Mouse (Mus musculus) heart, embryonic 14.5 days (tissue): Measurements from ENCODE around the gene Hoxc10. TPM values are rescaled to one million over a fixed set of nuclear protein-coding genes. Genes with fewer than 3 reads are reported as not detected.

Experiments used
- ATAC-seq: fragments of 200-750 bp; cut with Nextera tagmentation; 2 replicates; pipeline ENCODE4 v1.8.0; 2017; ENCODE audit warnings: low read depth, moderate TSS enrichment; ENCODE audit not compliant: insufficient number of reproducible peaks, insufficient read depth, low FRiP score
- H3K27ac ChIP-seq, 2 experiments: fragments of 200-500 bp in 1 of 2; fragments of 300-500 bp in 1 of 2; sonication (generic) in 1 of 2; replicated peaks in 1 of 2; 2 replicates each; pipeline ENCODE4 v1.5.1; 2012 to 2014; ENCODE audit warnings: low read depth in 2 of 2, low read length in 2 of 2, control low read depth in 1 of 2, mild to moderate bottlenecking in 1 of 2, mixed read lengths in 1 of 2; ENCODE audit not compliant: control insufficient read depth in 1 of 2, insufficient read depth in 1 of 2
- H3K27me3 ChIP-seq: fragments of 300-500 bp; sonication (generic); 2 replicates; pipeline ENCODE4 v1.6.1; 2014; ENCODE audit warnings: mild to moderate bottlenecking, low read length, control low read depth; ENCODE audit not compliant: control insufficient read depth, insufficient read depth
- H3K36me3 ChIP-seq: fragments of 300-500 bp; sonication (generic); 2 replicates; pipeline ENCODE4 v1.6.1; 2014; ENCODE audit warnings: mild to moderate bottlenecking, control low read depth, low read length, mixed read lengths; ENCODE audit not compliant: control insufficient read depth, insufficient read depth
- H3K4me1 ChIP-seq, 2 experiments: fragments of 200-500 bp in 1 of 2; fragments of 300-500 bp in 1 of 2; sonication (generic) in 1 of 2; 2 replicates each; pipeline ENCODE4 v1.6.1; 2012 to 2014; ENCODE audit warnings: low read length in 2 of 2, control low read depth in 1 of 2, mixed read lengths in 1 of 2; ENCODE audit not compliant: control insufficient read depth in 2 of 2, insufficient read depth in 2 of 2
- H3K4me2 ChIP-seq: fragments of 300-500 bp; sonication (generic); 2 replicates; pipeline ENCODE4 v1.6.1; 2014; ENCODE audit warnings: mild to moderate bottlenecking, low read length
- H3K4me3 ChIP-seq, 2 experiments: fragments of 200-500 bp in 1 of 2; fragments of 300-500 bp in 1 of 2; sonication (generic) in 1 of 2; 2 replicates each; pipeline ENCODE4 v1.5.1; 2012 to 2014; ENCODE audit warnings: low read length in 2 of 2, mild to moderate bottlenecking in 2 of 2, control low read depth in 1 of 2, low read depth in 1 of 2, moderate library complexity in 1 of 2; ENCODE audit not compliant: control insufficient read depth in 1 of 2, insufficient read depth in 1 of 2
- H3K9ac ChIP-seq: fragments of 300-500 bp; sonication (generic); 2 replicates; pipeline ENCODE4 v1.6.1; 2014; ENCODE audit warnings: mild to moderate bottlenecking, low read length
- H3K9me3 ChIP-seq: fragments of 300-500 bp; sonication (generic); 2 replicates; pipeline ENCODE4 v1.6.1; 2016; ENCODE audit warnings: low read length, control low read depth; ENCODE audit not compliant: control insufficient read depth
- WGBS: fragments of 180-500 bp; shearing (Covaris S2); extraction: QIAGEN DNeasy Blood & Tissue Kit; methylation state at CpG from one replicate; pipeline ENCODE4 v1.1.7; 2014; 5-methylcytosine and 5-hydroxymethylcytosine counted together
- polyA plus RNA-seq: library from polyadenylated mRNA; unstranded; fragments of >200 nt; fragmentation: Nextera tagmentation; extraction: Ambion mirVana; gene quantifications from 2 replicates; pipeline ENCODE4 v1.2.1, GENCODE M21; 2014

The Hoxc10 gene
- polyA plus RNA-seq, 1 experiment from 2014 or later = not detected

- Histone ChIP-seq H3K36me3 (no peaks in the 10 kb centered on the region), H3K9me3 (no peaks in the 10 kb centered on the region), H3K4me2 (no peak overlapping the region), H3K27ac (no peak overlapping the region), H3K4me1 (no peaks in the 10 kb centered on the region; a peak in 1 of 4 replicates), H3K4me3 (no peak overlapping the region), H3K27me3 (peaks cover 100% of the 10 kb centered on the region), H3K9ac (no peak overlapping the region)
- WGBS = 4% methylated on average over 7 of the region's 7 CpGs
- no peak for ATAC-seq
These were observed 8.4 kb downstream of the Hoxc10 start for GRCm38 (mm10) chr15:102975034-102975433.

GRCm38 (mm10) chr15:102975688-102976111, 9.1 kb downstream of the Hoxc10 start:
- H3K4me1 ChIP-seq = no peaks in the 10 kb centered on the region; a peak in 1 of 4 replicates
- no peak overlapping the region for H3K4me3 ChIP-seq
- H3K36me3 ChIP-seq = no peaks in the 10 kb centered on the region
- H3K27me3 ChIP-seq = peaks cover 100% of the 10 kb centered on the region
- no peak overlapping the region for H3K9ac ChIP-seq
- no peaks in the 10 kb centered on the region for H3K9me3 ChIP-seq
- 2% methylated on average over 21 of the region's 21 CpGs for WGBS
- ATAC-seq = no peak
- no peak overlapping the region for H3K4me2 ChIP-seq
- H3K27ac ChIP-seq = no peak overlapping the region

GRCm38 (mm10) chr15:102976171-102976570, 9.6 kb downstream of the Hoxc10 start, which contains the start of gene Hoxc9:
Gene Hoxc9, plus strand, starts transcription at chr15:102976439.
- Histone ChIP-seq H3K4me1 (peaks cover 0 to under 1% of the 10 kb centered on the region in 2 experiments; a peak in 1 of 4 replicates), H3K27me3 (peaks cover 100% of the 10 kb centered on the region), H3K9me3 (no peaks in the 10 kb centered on the region), H3K36me3 (no peaks in the 10 kb centered on the region), H3K4me3 (peak within 1 kb of the TSS in 1 of 2 experiments; percentile 28; a peak in 2 of 4 replicates), H3K9ac (no peak within 1 kb of the TSS), H3K4me2 (peak within 1 kb of the TSS; percentile 43), H3K27ac (no peak within 1 kb of the TSS)
- no peak for ATAC-seq
- WGBS = 0% methylated on average over 13 of the region's 20 CpGs

- no peak overlapping the region for H3K9ac ChIP-seq
- no peak overlapping the region for H3K27ac ChIP-seq
- H3K4me3 ChIP-seq = peak overlapping the region in 1 of 2 experiments; percentile 28; a peak in 2 of 4 replicates
- no peak for ATAC-seq
- no peaks in the 10 kb centered on the region for H3K9me3 ChIP-seq
- H3K27me3 ChIP-seq = peaks cover 100% of the 10 kb centered on the region
- peaks cover 0 to 4% of the 10 kb centered on the region in 2 experiments; a peak in 2 of 4 replicates for H3K4me1 ChIP-seq
- no peaks in the 10 kb centered on the region for H3K36me3 ChIP-seq
- WGBS = 1% methylated on average over 37 of the region's 37 CpGs
- H3K4me2 ChIP-seq = peak overlapping the region; percentile 43
These were observed 10.2 kb downstream of the Hoxc10 start for GRCm38 (mm10) chr15:102976631-102977422.

- Histone ChIP-seq H3K4me3 (peak overlapping the region in 1 of 2 experiments; percentile 28; a peak in 2 of 4 replicates), H3K9ac (no peak overlapping the region), H3K27me3 (peaks cover 100% of the 10 kb centered on the region), H3K4me2 (peak overlapping the region; percentile 43), H3K9me3 (no peaks in the 10 kb centered on the region), H3K4me1 (peaks cover 0 to 6% of the 10 kb centered on the region in 2 experiments; a peak in 2 of 4 replicates), H3K36me3 (no peaks in the 10 kb centered on the region), H3K27ac (no peak overlapping the region)
- 3% methylated on average over 16 of the region's 16 CpGs for WGBS
- ATAC-seq = no peak
These were observed 10.9 kb downstream of the Hoxc10 start for GRCm38 (mm10) chr15:102977423-102977974.

- Histone ChIP-seq H3K4me2 (no peak overlapping the region), H3K27ac (no peak overlapping the region), H3K4me1 (peaks cover 0 to 6% of the 10 kb centered on the region in 2 experiments; a peak in 2 of 4 replicates), H3K9ac (no peak overlapping the region), H3K27me3 (peaks cover 100% of the 10 kb centered on the region), H3K36me3 (no peaks in the 10 kb centered on the region), H3K9me3 (no peaks in the 10 kb centered on the region), H3K4me3 (no peak overlapping the region)
- WGBS = 2% methylated on average over 13 of the region's 13 CpGs
- ATAC-seq = no peak
These were observed 12.3 kb downstream of the Hoxc10 start for GRCm38 (mm10) chr15:102978615-102979515.

DNA sequence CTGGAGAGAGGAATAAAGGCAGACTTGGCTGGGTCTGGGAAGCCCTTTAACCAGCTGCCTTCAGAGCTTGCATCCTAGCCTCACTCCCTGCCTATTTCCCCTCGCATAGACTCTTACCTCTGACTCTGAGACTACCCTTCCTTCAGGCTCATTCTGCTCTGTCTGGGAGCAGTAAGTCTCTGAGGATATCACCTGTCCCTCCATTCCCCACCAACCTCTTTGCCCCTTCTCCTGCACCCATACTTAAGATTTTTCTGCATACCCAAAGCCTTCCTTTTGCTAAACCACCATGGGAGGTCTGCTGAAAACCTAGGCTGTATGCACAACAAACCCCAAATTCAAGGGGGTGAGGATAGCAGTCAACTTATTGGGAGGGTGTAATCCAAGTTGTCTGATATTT, 13.3 kb downstream of the Hoxc10 start:
- H3K27ac ChIP-seq = no peak overlapping the region
- H3K4me3 ChIP-seq = no peak overlapping the region
- H3K4me2 ChIP-seq = no peak overlapping the region
- ATAC-seq = no peak
- H3K9me3 ChIP-seq = no peaks in the 10 kb centered on the region
- H3K36me3 ChIP-seq = no peaks in the 10 kb centered on the region
- peaks cover 100% of the 10 kb centered on the region for H3K27me3 ChIP-seq
- 0% methylated on average over 1 of the region's 1 CpGs for WGBS
- peaks cover 0 to 6% of the 10 kb centered on the region in 2 experiments; a peak in 2 of 4 replicates for H3K4me1 ChIP-seq
- H3K9ac ChIP-seq = no peak overlapping the region
